Mouse (Mus musculus): ENCODE results near the gene P4hb.

GRCm38 (mm10) chr11:120549986-120550809 lies 22.9 kb downstream of the P4hb start:
- TF ChIP-seq CTCF (conservative IDR thresholded peaks at IDR 0.05; ENCODE audit: insufficient read depth, insufficient read length, low read depth, low read length) (no peak), POLR2A (IDR thresholded peaks at IDR 0.05; ENCODE audit: low read depth, low read length) (no peak)

Data from kidney, adult 2 months (tissue).